Mouse (Mus musculus): ENCODE data around the gene Tmem131l. TPM values are rescaled to one million over a fixed set of nuclear protein-coding genes. Genes with fewer than 3 reads are reported as not detected.

The Tmem131l gene
- polyA plus RNA-seq, 1 experiment from 2014 or later = 81.5 TPM

DNA sequence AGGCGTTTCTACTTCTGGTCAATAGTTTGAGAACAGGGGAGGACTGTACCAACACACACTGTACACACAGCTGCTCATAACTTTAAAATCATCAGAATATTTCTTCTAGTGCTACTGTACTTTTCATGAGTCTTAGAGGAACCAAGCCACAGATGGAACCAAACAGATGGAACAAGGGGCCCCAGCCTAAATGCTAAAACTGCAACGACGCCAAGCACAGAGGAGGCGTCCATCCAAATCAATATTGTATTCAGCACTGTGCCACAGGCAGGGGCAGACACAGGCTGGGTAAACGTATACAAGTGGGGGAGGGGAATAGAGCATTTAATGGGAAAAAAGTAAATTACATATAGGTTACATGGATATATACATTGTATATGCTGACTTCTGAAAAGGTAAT is 42.4 kb downstream of the Tmem131l start:
- H3K9ac ChIP-seq = no peak overlapping the region
- H3K4me3 ChIP-seq = no peak overlapping the region
- peaks cover 55% of the 10 kb centered on the region for H3K4me1 ChIP-seq
- 45% methylated on average over 5 of the region's 5 CpGs for WGBS
- H3K9me3 ChIP-seq (replicated peaks) = no peaks in the 10 kb centered on the region
- H3K4me2 ChIP-seq (replicated peaks) = no peak overlapping the region
- no peak for ATAC-seq (ENCODE audit: low FRiP score)
- no peaks in the 10 kb centered on the region for H3K27me3 ChIP-seq
- no peak overlapping the region for H3K27ac ChIP-seq
- H3K36me3 ChIP-seq = no peaks in the 10 kb centered on the region

- no peak overlapping the region for H3K4me2 ChIP-seq (replicated peaks)
- no peaks in the 10 kb centered on the region for H3K9me3 ChIP-seq (replicated peaks)
- H3K9ac ChIP-seq = no peak overlapping the region
- no peaks in the 10 kb centered on the region for H3K27me3 ChIP-seq
- ATAC-seq (ENCODE audit: low FRiP score) = no peak
- WGBS = 61% methylated on average over 3 of the region's 3 CpGs
- H3K27ac ChIP-seq = no peak overlapping the region
- peaks cover 57% of the 10 kb centered on the region for H3K4me1 ChIP-seq
- no peak overlapping the region for H3K4me3 ChIP-seq
- H3K36me3 ChIP-seq = no peaks in the 10 kb centered on the region
These were observed 42.9 kb downstream of the Tmem131l start for GRCm38 (mm10) chr3:83997036-83997435.

GRCm38 (mm10) chr3:83996086-83996485 is 43.9 kb downstream of the Tmem131l start:
- no peaks in the 10 kb centered on the region for H3K27me3 ChIP-seq
- no peaks in the 10 kb centered on the region for H3K36me3 ChIP-seq
- 0 out of 2 replicates have a peak overlapping the region, but pooled peaks have one; percentile 18 for H3K9ac ChIP-seq
- ATAC-seq (ENCODE audit: low FRiP score) = no peak
- 53% methylated on average over 6 of the region's 6 CpGs for WGBS
- H3K4me1 ChIP-seq = peaks cover 57% of the 10 kb centered on the region
- no peak overlapping the region; the same call in 1 of the 2 replicates for H3K27ac ChIP-seq
- no peak overlapping the region for H3K4me3 ChIP-seq
- no peak overlapping the region for H3K4me2 ChIP-seq (replicated peaks)
- no peaks in the 10 kb centered on the region for H3K9me3 ChIP-seq (replicated peaks)

GRCm38 (mm10) chr3:83995254-83995830 is 44.6 kb downstream of the Tmem131l start:
- Histone ChIP-seq H3K9ac (no peak overlapping the region), H3K9me3 (replicated peaks) (no peaks in the 10 kb centered on the region), H3K4me3 (no peak overlapping the region), H3K27ac (0 out of 2 replicates have a peak overlapping the region, but pooled peaks have one; percentile 7), H3K27me3 (no peaks in the 10 kb centered on the region), H3K4me2 (replicated peaks) (no peak overlapping the region), H3K36me3 (no peaks in the 10 kb centered on the region), H3K4me1 (peaks cover 59% of the 10 kb centered on the region)
- WGBS = 55% methylated on average over 9 of the region's 9 CpGs
- no peak for ATAC-seq (ENCODE audit: low FRiP score)

DNA sequence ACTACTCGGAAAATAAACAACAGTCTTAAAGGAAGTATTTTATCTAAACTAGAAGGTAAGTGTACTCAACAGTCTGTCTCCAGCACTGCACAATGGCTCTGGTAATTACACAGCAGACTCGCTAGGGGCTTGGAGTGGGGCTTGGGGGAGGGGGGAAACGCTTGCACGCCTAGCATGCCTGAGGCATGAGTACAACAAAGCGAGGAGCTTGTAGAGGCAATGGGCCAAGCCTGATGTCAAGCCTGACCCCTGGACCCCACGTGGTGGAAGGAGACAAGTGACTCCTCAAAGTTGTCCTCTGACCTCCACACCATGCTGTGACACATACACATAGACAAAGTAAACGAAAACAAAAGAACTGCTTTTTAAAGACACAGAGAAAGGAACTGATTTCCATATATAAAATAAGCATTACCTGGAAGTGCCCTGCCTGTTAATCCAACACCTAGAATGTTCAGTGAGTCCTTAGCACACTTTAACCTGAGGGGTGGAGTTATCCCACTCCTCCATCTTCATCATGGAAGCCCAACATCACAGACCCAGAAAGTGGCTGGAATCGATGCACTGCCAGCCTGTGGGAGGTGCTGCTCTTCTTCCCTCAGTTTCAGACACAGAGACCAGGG is 45.6 kb downstream of the Tmem131l start:
- peak; percentile 60 for ATAC-seq (ENCODE audit: low FRiP score)
- Histone ChIP-seq H3K9ac (no peak overlapping the region), H3K4me2 (replicated peaks) (no peak overlapping the region), H3K4me1 (peaks cover 68% of the 10 kb centered on the region), H3K36me3 (no peaks in the 10 kb centered on the region), H3K27ac (0 out of 2 replicates have a peak overlapping the region, but pooled peaks have one; percentile 23), H3K27me3 (no peaks in the 10 kb centered on the region), H3K4me3 (no peak overlapping the region), H3K9me3 (replicated peaks) (no peaks in the 10 kb centered on the region)
- 21% methylated on average over 8 of the region's 8 CpGs for WGBS

GRCm38 (mm10) chr3:83993089-83993516 is 46.9 kb downstream of the Tmem131l start:
- peak; percentile 55 for ATAC-seq (ENCODE audit: low FRiP score)
- Histone ChIP-seq H3K4me2 (replicated peaks) (no peak overlapping the region), H3K9me3 (replicated peaks) (no peaks in the 10 kb centered on the region), H3K27ac (peak overlapping the region; percentile 44; the same call in 1 of the 2 replicates), H3K4me3 (no peak overlapping the region), H3K36me3 (no peaks in the 10 kb centered on the region), H3K4me1 (peaks cover 78% of the 10 kb centered on the region), H3K27me3 (no peaks in the 10 kb centered on the region), H3K9ac (no peak overlapping the region)
- WGBS = 62% methylated on average over 8 of the region's 8 CpGs

DNA sequence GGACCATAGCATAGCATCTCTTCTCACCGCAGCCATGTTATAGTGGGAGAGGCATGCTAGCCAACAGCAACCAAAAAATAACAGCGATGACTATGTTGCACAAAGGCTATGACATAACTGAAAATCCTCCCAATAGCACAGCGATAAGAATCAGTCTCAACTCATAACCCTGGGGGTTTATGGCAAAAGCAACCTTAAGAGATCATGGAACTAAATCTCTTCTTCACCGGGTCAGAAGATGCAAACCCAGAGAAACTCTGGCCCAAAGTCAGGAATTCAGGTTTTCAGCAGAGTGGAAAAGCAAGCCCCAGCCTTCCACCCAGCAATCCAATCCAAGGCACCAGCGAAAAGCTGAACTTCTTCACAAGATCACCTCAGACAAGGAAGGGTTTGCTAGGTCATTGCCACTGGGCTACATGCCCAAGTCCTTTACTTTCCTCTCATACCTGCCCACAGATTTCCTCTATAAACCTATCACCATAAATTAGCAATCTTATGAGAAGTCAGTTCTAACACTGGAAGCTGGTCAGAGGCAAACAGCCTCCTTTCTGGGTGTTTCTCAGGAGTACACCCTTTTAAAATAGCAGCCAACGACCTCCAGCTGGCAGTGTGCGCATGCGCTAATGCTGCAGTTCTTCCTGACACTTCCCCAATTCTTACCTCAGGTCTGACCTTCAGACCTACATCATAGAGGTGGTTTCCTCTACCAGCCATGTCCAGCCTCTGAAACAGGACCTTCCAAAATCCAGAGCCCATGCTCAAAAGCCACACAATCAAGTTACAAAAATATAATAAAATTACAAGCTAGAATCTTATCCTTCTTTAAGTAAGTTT is 48.1 kb downstream of the Tmem131l start:
- Histone ChIP-seq H3K4me1 (peaks cover 69% of the 10 kb centered on the region), H3K36me3 (no peaks in the 10 kb centered on the region), H3K9me3 (replicated peaks) (no peaks in the 10 kb centered on the region), H3K9ac (no peak overlapping the region), H3K27me3 (no peaks in the 10 kb centered on the region), H3K4me3 (no peak overlapping the region), H3K27ac (no peak overlapping the region), H3K4me2 (replicated peaks) (no peak overlapping the region)
- WGBS = 91% methylated on average over 8 of the region's 8 CpGs
- ATAC-seq (ENCODE audit: low FRiP score) = no peak

DNA sequence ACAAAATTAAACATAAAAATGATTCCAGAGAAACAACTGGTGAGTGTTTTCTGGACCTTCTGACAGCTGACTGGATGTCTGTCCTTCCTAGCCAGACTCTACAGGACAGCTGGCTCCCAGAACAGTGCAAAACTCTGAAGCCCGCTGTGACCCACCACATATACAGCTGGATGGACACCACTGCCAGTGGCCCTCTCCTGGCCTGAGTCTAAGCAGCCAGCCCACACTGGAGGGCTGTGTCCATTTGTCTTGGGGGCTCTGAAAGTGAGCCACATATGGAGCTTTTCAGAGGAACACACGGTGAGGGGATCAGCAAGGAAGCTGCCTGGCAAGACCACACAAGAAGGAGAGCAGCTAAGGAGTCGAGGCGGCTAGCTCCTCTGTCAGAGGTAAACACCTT is 51.8 kb downstream of the Tmem131l start:
- H3K9me3 ChIP-seq (replicated peaks) = no peaks in the 10 kb centered on the region
- H3K27ac ChIP-seq = no peak overlapping the region
- no peaks in the 10 kb centered on the region for H3K27me3 ChIP-seq
- 35% methylated on average over 4 of the region's 4 CpGs for WGBS
- ATAC-seq (ENCODE audit: low FRiP score) = no peak
- H3K4me1 ChIP-seq = peaks cover 67% of the 10 kb centered on the region
- H3K4me2 ChIP-seq (replicated peaks) = no peak overlapping the region
- no peaks in the 10 kb centered on the region for H3K36me3 ChIP-seq
- no peak overlapping the region for H3K9ac ChIP-seq
- no peak overlapping the region for H3K4me3 ChIP-seq

DNA sequence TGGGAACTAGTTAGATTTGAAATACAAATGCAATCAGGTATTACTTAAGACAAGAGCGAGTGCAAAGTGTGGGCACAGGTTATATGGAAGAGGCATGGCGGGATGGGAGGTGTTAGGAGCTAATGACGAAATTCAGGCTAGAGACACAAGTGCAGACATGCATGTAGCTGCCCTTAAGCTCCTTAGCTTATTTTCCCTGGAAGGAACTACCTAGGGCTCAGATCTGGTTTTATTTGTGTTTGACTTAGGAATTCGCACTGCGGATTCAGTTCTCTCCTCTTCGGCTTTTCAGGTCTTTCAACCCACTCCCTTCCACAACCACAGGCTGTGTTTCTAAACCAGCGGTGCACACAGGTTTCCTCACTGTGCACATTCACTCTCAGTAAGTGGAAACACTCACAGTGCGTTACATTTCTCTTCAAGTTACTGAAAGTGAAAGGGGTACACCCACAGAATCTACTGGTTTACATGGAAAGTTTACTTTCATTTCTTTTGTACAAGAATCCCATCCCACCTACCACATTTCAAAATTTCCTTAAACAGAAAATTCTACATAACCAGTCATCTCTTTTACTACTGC is 52.4 kb downstream of the Tmem131l start:
- no peak overlapping the region for H3K4me2 ChIP-seq (replicated peaks)
- peaks cover 67% of the 10 kb centered on the region for H3K4me1 ChIP-seq
- 80% methylated on average over 8 of the region's 8 CpGs for WGBS
- H3K27me3 ChIP-seq = no peaks in the 10 kb centered on the region
- H3K9ac ChIP-seq = no peak overlapping the region
- no peak overlapping the region for H3K27ac ChIP-seq
- no peaks in the 10 kb centered on the region for H3K36me3 ChIP-seq
- H3K4me3 ChIP-seq = no peak overlapping the region
- H3K9me3 ChIP-seq (replicated peaks) = no peaks in the 10 kb centered on the region
- ATAC-seq (ENCODE audit: low FRiP score) = no peak

GRCm38 (mm10) chr3:83986740-83987139 is 53.2 kb downstream of the Tmem131l start:
- no peak for ATAC-seq (ENCODE audit: low FRiP score)
- WGBS = 73% methylated on average over 3 of the region's 3 CpGs
- Histone ChIP-seq H3K27ac (no peak overlapping the region), H3K9ac (no peak overlapping the region), H3K4me2 (replicated peaks) (no peak overlapping the region), H3K27me3 (no peaks in the 10 kb centered on the region), H3K9me3 (replicated peaks) (no peaks in the 10 kb centered on the region), H3K4me1 (peaks cover 68% of the 10 kb centered on the region), H3K36me3 (no peaks in the 10 kb centered on the region), H3K4me3 (no peak overlapping the region)

DNA sequence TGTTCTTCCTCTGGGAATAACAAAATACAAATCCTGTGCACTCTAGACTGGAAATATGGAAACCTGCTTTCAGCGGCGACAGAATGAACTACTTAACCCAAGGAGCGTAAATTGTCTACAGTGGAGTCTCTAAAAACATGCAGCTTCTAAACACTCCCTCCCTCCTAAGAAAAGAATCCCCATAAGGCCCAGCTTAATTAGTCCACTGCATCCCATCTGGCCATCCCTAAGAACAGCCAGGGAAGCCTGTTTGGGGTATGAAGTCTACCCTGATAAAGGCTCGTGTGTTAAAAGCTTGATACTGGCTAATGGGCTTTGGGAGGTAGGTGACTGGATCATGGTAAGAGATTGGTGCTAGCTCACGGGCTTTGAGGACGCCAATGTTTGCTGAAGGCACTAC is 54.5 kb downstream of the Tmem131l start:
- Histone ChIP-seq H3K9me3 (replicated peaks) (no peaks in the 10 kb centered on the region), H3K36me3 (no peaks in the 10 kb centered on the region), H3K9ac (no peak overlapping the region), H3K4me3 (no peak overlapping the region), H3K4me2 (replicated peaks) (no peak overlapping the region), H3K27ac (peak overlapping the region; percentile 52; the same call in 1 of the 2 replicates), H3K4me1 (peaks cover 79% of the 10 kb centered on the region), H3K27me3 (no peaks in the 10 kb centered on the region)
- ATAC-seq (ENCODE audit: low FRiP score) = no peak
- WGBS = 62% methylated on average over 6 of the region's 6 CpGs

GRCm38 (mm10) chr3:83984379-83984778 is 55.6 kb downstream of the Tmem131l start:
- ATAC-seq (ENCODE audit: low FRiP score) = no peak
- peaks cover 81% of the 10 kb centered on the region for H3K4me1 ChIP-seq
- H3K27ac ChIP-seq = peak overlapping the region; percentile 62; the same call in 1 of the 2 replicates
- no peaks in the 10 kb centered on the region for H3K9me3 ChIP-seq (replicated peaks)
- H3K9ac ChIP-seq = no peak overlapping the region
- H3K36me3 ChIP-seq = no peaks in the 10 kb centered on the region
- H3K4me3 ChIP-seq = no peak overlapping the region
- H3K4me2 ChIP-seq (replicated peaks) = no peak overlapping the region
- H3K27me3 ChIP-seq = no peaks in the 10 kb centered on the region
- 50% methylated on average over 4 of the region's 4 CpGs for whole genome bisulfite sequencing
